Mouse (Mus musculus) erythroblast, embryonic 14.5 days (primary cell): Measurements from ENCODE around the gene Gpr33. TPM values are rescaled to one million over a fixed set of nuclear protein-coding genes. Genes with fewer than 3 reads are reported as not detected.
A peak's percentile ranks its signal among the peaks of the same experiment; 100 is the strongest.

Source experiments
- H3K27me3 ChIP-seq: 2 replicates; pipeline ENCODE4 v1.6.1; 2012; ENCODE audit warnings: inconsistent platforms; ENCODE audit not compliant: control insufficient read depth
- H3K36me3 ChIP-seq: 2 replicates; pipeline ENCODE4 v1.6.1; 2012; ENCODE audit warnings: mild to moderate bottlenecking, inconsistent platforms; ENCODE audit not compliant: control insufficient read depth
- H3K4me1 ChIP-seq: 2 replicates; pipeline ENCODE4 v1.6.1; 2012; ENCODE audit warnings: inconsistent platforms; ENCODE audit not compliant: control insufficient read depth
- H3K4me3 ChIP-seq: replicated peaks from 2 replicates; pipeline ENCODE3; 2012; ENCODE audit warnings: moderate library complexity, mild to moderate bottlenecking, inconsistent platforms
- H3K9me3 ChIP-seq: 2 replicates; pipeline ENCODE4 v1.6.1; 2012; ENCODE audit warnings: low read length, inconsistent platforms, mixed read lengths; ENCODE audit not compliant: control insufficient read depth
- GATA1 ChIP-seq: IDR thresholded peaks from 2 replicates; pipeline ENCODE4 v1.6.1; 2012; ENCODE audit warnings: low read length, inconsistent platforms, mixed read lengths
- TAL1 ChIP-seq: IDR thresholded peaks from 3 replicates; pipeline ENCODE4 v1.6.1; 2012; ENCODE audit warnings: low read length, inconsistent platforms, mixed read lengths
- polyA plus RNA-seq: library from polyadenylated mRNA; stranded (reverse); fragments of >175 nt; gene quantifications from 2 replicates; pipeline ENCODE4 v1.2.3, GENCODE M21; 2012

The Gpr33 gene
- polyA plus RNA-seq, 1 experiment, result not detected

DNA sequence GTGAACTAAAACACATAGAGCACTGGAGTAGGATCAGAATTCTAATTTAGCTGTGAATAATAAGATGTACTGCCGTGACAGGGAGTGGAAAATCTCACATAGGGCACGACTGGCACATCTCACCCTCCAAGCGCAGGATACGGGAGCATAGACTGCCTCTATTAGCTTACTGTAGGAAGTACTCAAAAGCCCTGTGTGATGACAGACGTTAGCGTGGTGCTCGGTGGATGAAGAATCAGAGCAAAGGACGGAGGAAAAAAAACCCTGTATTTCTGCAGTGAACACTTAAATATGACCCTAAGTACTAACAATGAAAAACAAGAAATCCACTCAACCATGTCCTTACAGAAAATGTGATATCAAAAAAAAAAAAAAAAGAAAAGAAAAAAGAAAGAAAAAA lies 15.7 kb downstream of the Gpr33 start:
- TF ChIP-seq TAL1 (no peak), GATA1 (no peak)
- Histone ChIP-seq H3K4me1 (no peaks in the 10 kb centered on the region), H3K36me3 (no peaks in the 10 kb centered on the region), H3K27me3 (no peaks in the 10 kb centered on the region; the same call in 1 of the 2 replicates), H3K9me3 (peaks cover 3% of the 10 kb centered on the region), H3K4me3 (no peak overlapping the region)

DNA sequence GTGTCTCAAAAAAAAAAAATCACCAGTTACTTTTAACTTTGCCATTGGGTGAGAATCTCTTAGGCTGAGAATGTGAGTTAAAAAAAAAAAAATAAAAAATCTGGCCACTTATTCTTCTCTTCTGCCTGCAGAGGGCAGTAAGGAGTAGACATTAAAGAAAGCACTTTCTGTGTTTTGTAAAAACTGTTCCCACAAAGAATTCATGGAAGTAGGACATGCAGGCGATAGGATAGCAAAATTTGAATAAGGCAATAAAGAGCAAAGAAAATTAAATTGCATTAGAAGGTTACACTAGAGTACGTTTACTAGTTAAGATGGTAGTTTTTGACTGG lies 17.3 kb downstream of the Gpr33 start:
- Histone ChIP-seq H3K4me1 (peaks cover 10% of the 10 kb centered on the region), H3K4me3 (no peak overlapping the region), H3K9me3 (peaks cover 6% of the 10 kb centered on the region), H3K27me3 (no peaks in the 10 kb centered on the region; the same call in 1 of the 2 replicates), H3K36me3 (no peaks in the 10 kb centered on the region)
- TF ChIP-seq GATA1, result no peak
- TF ChIP-seq TAL1, result no peak

DNA sequence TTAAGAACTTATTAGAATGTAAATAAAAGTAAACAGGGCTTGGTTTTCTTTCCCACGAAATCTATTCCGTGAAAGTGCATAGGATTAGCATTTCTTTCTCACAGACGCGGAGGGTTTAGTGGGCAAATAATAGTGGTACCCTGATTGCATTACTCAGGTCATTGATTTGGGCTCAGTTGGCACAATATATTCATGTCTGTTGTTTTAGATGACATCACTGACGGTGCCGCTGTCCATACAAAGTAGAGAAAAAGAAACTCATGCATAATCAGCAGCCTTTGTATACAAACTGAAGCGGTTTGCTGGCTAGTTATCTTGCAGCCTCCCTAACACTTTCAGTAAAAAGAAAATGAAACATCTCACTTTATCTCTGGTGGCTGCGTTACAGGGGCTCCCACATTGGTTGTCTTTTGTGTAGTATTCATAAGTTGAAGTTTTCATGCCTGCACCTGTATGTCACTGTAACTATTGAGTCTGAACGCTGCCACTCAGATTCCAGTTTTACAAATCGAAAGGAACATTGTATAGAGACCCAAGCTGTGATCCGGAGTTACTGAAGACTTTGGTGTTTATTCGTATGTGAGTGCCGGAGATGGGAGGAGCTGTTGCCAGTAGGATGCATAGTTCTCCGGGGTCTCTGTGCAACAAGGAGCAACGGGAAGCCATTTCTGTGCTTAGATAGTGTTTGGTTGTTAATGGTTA lies 17.8 kb downstream of the Gpr33 start:
- Histone ChIP-seq H3K9me3 (peaks cover 6% of the 10 kb centered on the region), H3K4me1 (peaks cover 15% of the 10 kb centered on the region), H3K27me3 (no peaks in the 10 kb centered on the region; the same call in 1 of the 2 replicates), H3K36me3 (no peaks in the 10 kb centered on the region), H3K4me3 (no peak overlapping the region)
- TF ChIP-seq GATA1, result no peak

DNA sequence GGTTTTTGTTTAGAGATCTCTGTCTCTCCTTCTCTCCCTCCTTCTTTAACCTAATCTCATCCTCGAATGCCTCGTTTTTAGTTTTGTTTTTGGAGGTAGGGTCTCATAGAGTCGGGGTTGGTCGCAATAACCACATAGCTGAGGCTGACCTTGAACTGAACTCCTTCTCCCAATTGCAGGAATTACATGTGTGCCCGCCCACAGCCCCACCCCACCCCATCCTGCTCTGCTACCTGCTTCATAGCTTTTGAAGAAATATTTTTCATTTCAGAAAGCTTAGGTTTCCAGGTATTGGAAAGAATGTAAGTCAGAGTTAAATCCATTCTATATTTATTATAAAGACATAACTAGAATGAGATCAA lies 21.2 kb downstream of the Gpr33 start:
- Histone ChIP-seq H3K9me3 (peaks cover 6% of the 10 kb centered on the region), H3K4me3 (peak overlapping the region; percentile 91), H3K27me3 (no peaks in the 10 kb centered on the region; the same call in 1 of the 2 replicates), H3K4me1 (peaks cover 20% of the 10 kb centered on the region), H3K36me3 (peaks cover 8% of the 10 kb centered on the region)
- TF ChIP-seq GATA1 (no peak), TAL1 (no peak)

DNA sequence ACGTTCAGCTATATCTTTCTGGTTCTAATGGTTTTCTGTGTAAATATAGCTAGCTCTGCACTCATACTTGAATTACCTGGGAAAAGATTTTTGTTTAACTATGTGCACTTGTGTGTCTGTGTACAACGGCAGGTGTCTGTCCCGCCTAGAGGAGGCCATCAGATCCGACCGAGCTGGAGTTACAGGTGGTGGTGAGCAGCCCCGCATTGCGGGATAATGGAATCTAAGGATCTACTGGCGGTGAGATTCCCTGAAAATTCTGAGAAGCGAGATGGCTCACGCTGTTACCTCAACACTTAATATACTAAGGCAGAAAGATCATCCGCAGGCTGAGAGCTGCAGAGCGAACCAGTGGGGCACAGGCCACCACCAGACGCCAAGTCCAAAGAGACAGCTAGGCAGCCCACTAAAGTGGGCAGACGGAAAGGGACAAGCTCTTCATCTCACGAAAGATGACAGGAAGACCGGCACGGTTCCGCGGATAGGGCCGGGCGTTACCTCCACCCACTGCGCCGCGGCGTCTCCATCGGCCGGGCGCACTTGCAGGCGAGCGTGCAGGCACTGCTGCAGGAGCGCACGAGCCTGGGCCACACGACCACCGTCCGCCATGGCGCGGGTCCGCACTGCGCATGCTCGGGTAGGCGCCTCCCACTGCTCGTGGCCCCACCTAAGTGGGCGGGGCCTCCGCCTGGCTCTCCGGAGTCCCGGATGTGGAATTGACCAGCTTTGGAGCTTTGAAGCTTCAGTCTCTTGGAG lies 21.8 kb downstream of the Gpr33 start, which contains the start of gene Dtd2:
Gene Dtd2 (minus strand): TSS at position 625 of the 756 bp plus-strand sequence.
- H3K4me1 ChIP-seq, result peaks cover 20% of the 10 kb centered on the region
- H3K36me3 ChIP-seq, result peaks cover 8% of the 10 kb centered on the region
- TF ChIP-seq TAL1 (no peak), GATA1 (no peak)
- peaks cover 6% of the 10 kb centered on the region for H3K9me3 ChIP-seq
- H3K27me3 ChIP-seq, result no peaks in the 10 kb centered on the region; the same call in 1 of the 2 replicates
- peak within 1 kb of the TSS; percentile 91 for H3K4me3 ChIP-seq

DNA sequence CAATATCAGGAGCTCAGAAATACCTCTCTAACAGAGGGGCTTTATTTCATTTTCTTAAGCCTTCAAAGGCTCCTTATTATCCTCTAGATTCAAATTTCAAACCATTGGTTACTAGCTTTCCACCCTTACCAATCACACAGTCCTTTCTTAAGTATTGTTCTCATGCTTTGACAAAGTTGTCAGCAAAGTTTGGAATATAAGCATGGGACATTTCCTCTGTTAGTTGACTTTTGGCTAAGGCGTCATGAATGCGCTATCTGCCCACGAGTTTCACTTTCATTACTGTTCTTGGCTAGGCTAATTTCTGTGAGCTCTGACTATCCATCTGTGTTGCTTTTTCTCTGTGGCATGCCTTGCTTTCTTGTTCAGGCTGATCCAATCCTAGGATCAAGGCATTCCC lies 25.1 kb downstream of the Gpr33 start:
- peaks cover 35% of the 10 kb centered on the region for H3K4me1 ChIP-seq
- TF ChIP-seq GATA1 (no peak), TAL1 (no peak)
- no peaks in the 10 kb centered on the region for H3K27me3 ChIP-seq
- no peak overlapping the region for H3K4me3 ChIP-seq
- peaks cover 24% of the 10 kb centered on the region for H3K36me3 ChIP-seq
- peaks cover 6% of the 10 kb centered on the region; the same call in 1 of the 2 replicates for H3K9me3 ChIP-seq

DNA sequence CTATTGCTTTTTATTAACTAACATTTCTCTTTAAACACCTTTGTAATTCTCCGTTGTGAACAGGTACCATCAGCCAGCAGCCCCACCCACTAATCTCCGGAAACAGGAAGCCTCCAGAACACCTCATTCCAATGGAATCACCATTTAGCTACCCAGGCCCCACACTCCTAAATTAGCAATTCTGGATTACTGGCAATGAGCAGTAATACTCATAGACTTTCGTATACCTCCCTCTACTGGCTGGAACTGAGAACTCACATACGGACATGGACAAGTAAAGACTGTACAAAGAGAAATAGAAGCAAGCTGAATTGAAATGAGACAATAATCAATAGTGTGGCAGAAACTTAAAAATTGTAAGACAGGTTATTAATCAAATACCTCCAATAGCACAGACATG lies 26.3 kb downstream of the Gpr33 start:
- no peak overlapping the region for H3K4me3 ChIP-seq
- peaks cover 34% of the 10 kb centered on the region for H3K36me3 ChIP-seq
- no peaks in the 10 kb centered on the region for H3K27me3 ChIP-seq
- H3K4me1 ChIP-seq, result peaks cover 35% of the 10 kb centered on the region
- no peak for TF ChIP-seq GATA1
- TF ChIP-seq TAL1, result no peak
- H3K9me3 ChIP-seq, result no peaks in the 10 kb centered on the region

DNA sequence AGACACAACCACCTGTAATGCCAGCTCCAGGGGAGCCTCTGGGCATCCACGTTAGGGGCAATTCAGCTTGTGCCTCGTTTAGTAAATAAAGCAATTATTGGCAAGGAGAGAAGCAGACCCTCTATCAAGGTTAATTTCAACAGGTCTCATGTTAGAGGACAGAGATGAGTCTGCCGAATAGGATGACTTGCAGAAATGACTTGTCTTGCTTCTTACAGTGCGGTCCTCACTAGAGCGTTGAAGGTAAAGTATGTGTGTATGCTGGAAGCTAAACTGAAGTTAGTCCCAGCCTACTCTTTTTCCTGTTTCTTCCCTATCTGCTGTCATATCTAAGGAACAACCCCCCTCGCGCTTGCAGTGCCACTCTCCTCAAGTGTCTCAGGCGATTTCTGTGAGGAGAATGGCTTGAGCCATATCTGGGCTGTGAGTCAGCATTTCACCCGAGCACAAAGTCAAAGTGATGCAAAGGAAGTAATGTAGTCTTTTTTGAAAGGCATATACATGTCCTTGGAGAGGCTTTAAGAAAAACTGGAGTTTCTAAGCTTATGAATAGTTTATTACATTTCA lies 29.4 kb downstream of the Gpr33 start:
- H3K4me3 ChIP-seq, result peak overlapping the region; percentile 17
- no peaks in the 10 kb centered on the region for H3K9me3 ChIP-seq
- H3K36me3 ChIP-seq, result peaks cover 44% of the 10 kb centered on the region

More for the DNA sequence above, 29.4 kb downstream of the Gpr33 start:
- no peak for TF ChIP-seq GATA1
- TF ChIP-seq TAL1, result no peak
- Histone ChIP-seq H3K4me1 (peaks cover 17% of the 10 kb centered on the region), H3K27me3 (no peaks in the 10 kb centered on the region)
